Comparison of ENCODE assay signal across 8 mouse cellular contexts in the genomic region with DNA sequence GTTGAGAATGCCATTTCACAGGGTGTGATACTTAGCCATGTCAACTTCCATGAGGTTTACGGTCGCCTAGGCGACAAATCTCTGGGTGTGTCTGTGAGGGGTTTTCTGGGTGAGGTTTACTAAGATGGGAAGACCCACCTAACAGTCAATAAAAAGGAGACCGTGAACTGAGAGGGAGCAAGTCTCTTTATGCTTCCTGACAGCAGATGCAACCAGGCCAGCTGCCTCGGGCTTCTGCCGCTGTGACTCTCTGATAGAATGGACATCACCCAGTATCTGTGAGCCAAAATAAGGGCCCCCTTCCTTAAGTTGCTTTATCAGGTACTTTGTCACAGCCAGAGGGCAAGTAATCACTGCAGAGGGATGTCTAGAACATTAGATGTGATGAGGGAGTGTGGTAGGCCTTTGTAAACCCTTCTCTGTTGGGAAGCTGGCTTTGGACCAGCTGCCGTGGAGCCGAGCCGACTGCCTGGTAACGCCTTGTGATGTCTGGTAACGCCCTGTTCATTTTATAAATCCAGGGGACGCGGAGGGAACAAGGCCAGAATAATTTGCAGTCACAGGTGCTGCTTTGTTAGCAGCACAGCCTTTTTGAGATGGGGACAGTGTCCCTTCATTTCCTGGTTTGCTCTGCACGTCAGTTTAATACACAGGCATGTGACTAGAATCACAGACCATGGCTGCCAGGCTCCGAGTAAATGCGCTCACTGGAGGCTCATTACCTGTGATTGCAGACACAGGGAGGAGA. TPM values are rescaled to one million over a fixed set of nuclear protein-coding genes. Genes with fewer than 3 reads are reported as not detected.
DNase-seq lines count a peak whose midpoint lies in the region; ATAC-seq lines count a peak whose summit lies in the region.

No protein-coding gene starts in this region.

- H3K9me3 ChIP-seq in midbrain, embryonic 12.5 days = no peaks in the 10 kb centered on the region

- peaks cover 43% of the 10 kb centered on the region for H3K4me1 ChIP-seq in midbrain, embryonic 12.5 days

- 52% methylated on average over 16 of the region's 16 CpGs for WGBS in midbrain, embryonic 12.5 days

- H3K4me3 ChIP-seq in midbrain, embryonic 12.5 days = no peak overlapping the region

- peak; percentile 81 for DNase-seq in left cerebral cortex, postnatal 4 days
- no peak for DNase-seq in left cerebral cortex, adult 11 months (ENCODE audit: low spot score)
- DNase-seq in cerebellum, adult 9-11 months = peak; percentile 83
- DNase-seq in gastrocnemius, postnatal 10 days = peak; percentile 40
- DNase-seq in frontal cortex, postnatal 25 days (ENCODE audit: low spot score in 2 of 2) = no peak
- no peak for DNase-seq in adrenal gland, postnatal 25 days
- DNase-seq in thymus, postnatal 36 days = no peak

- peak; percentile 67 for ATAC-seq in midbrain, embryonic 12.5 days (ENCODE audit: low FRiP score, low read depth)

- intact Hi-C loops in left cerebral cortex, postnatal 4 days (cut with DNase I) = no loop called here

- H3K4me2 ChIP-seq in midbrain, embryonic 12.5 days (replicated peaks) = peak overlapping the region; percentile 23

- peak overlapping the region; percentile 76 for H3K27ac ChIP-seq in midbrain, embryonic 12.5 days (replicated peaks)

- no peaks in the 10 kb centered on the region for H3K27me3 ChIP-seq in midbrain, embryonic 12.5 days

- no peaks in the 10 kb centered on the region for H3K36me3 ChIP-seq in midbrain, embryonic 12.5 days

- H3K9ac ChIP-seq in midbrain, embryonic 12.5 days (replicated peaks) = no peak overlapping the region

RNA-seq across cellular contexts. Expression of a gene that starts 58.8 kb away (rescaled TPM):
- total RNA-seq in left cerebral cortex, postnatal 4 days (2021) = 100 to 1,000 TPM; 191 to 200 TPM
- 10 to 100 TPM; 10.6 to 12.1 TPM for total RNA-seq in gastrocnemius, postnatal 10 days (2021)
- 55.3 and 65.9 TPM in 2 replicates for polyA plus RNA-seq in midbrain, embryonic 12.5 days (2016; fragmentation: Nextera tagmentation; extraction: Ambion mirVana)
- total RNA-seq in adrenal gland, postnatal 25 days (2021) = 50.1 and 58.3 TPM in 2 replicates

Comparison
In these comparisons a context has a peak if more than half of its experiments do, and no peak if none do; other contexts are left out.
1. DNase-seq: peak in left cerebral cortex, postnatal 4 days (single experiment), cerebellum, adult 9-11 months (single experiment) and gastrocnemius, postnatal 10 days (single experiment); none in left cerebral cortex, adult 11 months (single experiment), frontal cortex, postnatal 25 days (0 of 2), adrenal gland, postnatal 25 days (single experiment) and thymus, postnatal 36 days (0 of 2).